Mouse (Mus musculus): ENCODE results near the gene Ier5. TPM values are rescaled to one million over a fixed set of nuclear protein-coding genes. Genes with fewer than 3 reads are reported as not detected.

Ier5 gene
- total RNA-seq, 2 experiments from 2014 or later, result 60.4 to 75.1 TPM

- Histone ChIP-seq H3K27ac (peak overlapping the region; percentile 37), H3K4me3 (no peak overlapping the region)
- intact Hi-C loops (cut with DNase I), result no loop called here
- DNase-seq (ENCODE audit: extremely low spot score in 1 of 2, low spot score in 2 of 2), result no peak
- no peak for TF ChIP-seq CTCF (IDR thresholded peaks at IDR 0.05)
Observed at GRCm38 (mm10) chr1:155060261-155060660, 39.2 kb downstream of the Ier5 start.

- intact Hi-C loops (cut with DNase I), result no loop called here
- peak; percentile 53 to 59 for DNase-seq (ENCODE audit: extremely low spot score in 1 of 2, low spot score in 2 of 2)
- Histone ChIP-seq H3K27ac (peak overlapping the region; percentile 66), H3K4me3 (no peak overlapping the region)
- no peak for TF ChIP-seq CTCF (IDR thresholded peaks at IDR 0.05)
Observed at GRCm38 (mm10) chr1:155059505-155059904, 39.9 kb downstream of the Ier5 start.

GRCm38 (mm10) chr1:155058099-155059012 is 41.1 kb downstream of the Ier5 start:
- DNase-seq (ENCODE audit: extremely low spot score in 1 of 2, low spot score in 2 of 2), result no peak
- Histone ChIP-seq H3K4me3 (no peak overlapping the region), H3K27ac (peak overlapping the region; percentile 66)
- TF ChIP-seq CTCF (IDR thresholded peaks at IDR 0.05), result no peak
- intact Hi-C loops (cut with DNase I), result no loop called here

GRCm38 (mm10) chr1:155056166-155056565 is 43.3 kb downstream of the Ier5 start:
- TF ChIP-seq CTCF (IDR thresholded peaks at IDR 0.05), result no peak
- no peak for DNase-seq (ENCODE audit: extremely low spot score in 1 of 2, low spot score in 2 of 2)
- Histone ChIP-seq H3K27ac (no peak overlapping the region), H3K4me3 (no peak overlapping the region)
- intact Hi-C loops (cut with DNase I), result no loop called here

- no peak for DNase-seq (ENCODE audit: extremely low spot score in 1 of 2, low spot score in 2 of 2)
- no peak overlapping the region for H3K4me3 ChIP-seq
- no peak for TF ChIP-seq CTCF (IDR thresholded peaks at IDR 0.05)
- intact Hi-C loops (cut with DNase I), result no loop called here
- H3K27ac ChIP-seq, result peak overlapping the region; percentile 19; the same call in 1 of the 2 replicates
Observed at GRCm38 (mm10) chr1:155055041-155055440, 44.4 kb downstream of the Ier5 start.

GRCm38 (mm10) chr1:155054366-155054965 is 45.0 kb downstream of the Ier5 start:
- intact Hi-C loops (cut with DNase I), result no loop called here
- H3K4me3 ChIP-seq, result no peak overlapping the region
- TF ChIP-seq CTCF (IDR thresholded peaks at IDR 0.05), result no peak
- H3K27ac ChIP-seq, result peak overlapping the region; percentile 44
- no peak for DNase-seq (ENCODE audit: extremely low spot score in 1 of 2, low spot score in 2 of 2)

GRCm38 (mm10) chr1:155053296-155053695 is 46.1 kb downstream of the Ier5 start:
- intact Hi-C loops (cut with DNase I), result no loop called here
- no peak for DNase-seq (ENCODE audit: extremely low spot score in 1 of 2, low spot score in 2 of 2)
- Histone ChIP-seq H3K4me3 (no peak overlapping the region), H3K27ac (peak overlapping the region; percentile 90)
- no peak for TF ChIP-seq CTCF (IDR thresholded peaks at IDR 0.05)

GRCm38 (mm10) chr1:155052761-155053166 is 46.7 kb downstream of the Ier5 start:
- Histone ChIP-seq H3K4me3 (no peak overlapping the region), H3K27ac (peak overlapping the region; percentile 90)
- DNase-seq (ENCODE audit: extremely low spot score in 1 of 2, low spot score in 2 of 2), result no peak
- intact Hi-C loops (cut with DNase I), result no loop called here
- TF ChIP-seq CTCF (IDR thresholded peaks at IDR 0.05), result no peak

GRCm38 (mm10) chr1:155052131-155052760 is 47.2 kb downstream of the Ier5 start:
- no peak for TF ChIP-seq CTCF (IDR thresholded peaks at IDR 0.05)
- no peak overlapping the region for H3K4me3 ChIP-seq
- peak overlapping the region; percentile 90 for H3K27ac ChIP-seq
- DNase-seq (ENCODE audit: extremely low spot score in 1 of 2, low spot score in 2 of 2), result no peak
- intact Hi-C loops (cut with DNase I), result no loop called here

GRCm38 (mm10) chr1:155051701-155052127 is 47.7 kb downstream of the Ier5 start:
- Histone ChIP-seq H3K27ac (peak overlapping the region; percentile 90), H3K4me3 (no peak overlapping the region)
- no peak for DNase-seq (ENCODE audit: extremely low spot score in 1 of 2, low spot score in 2 of 2)
- TF ChIP-seq CTCF (IDR thresholded peaks at IDR 0.05), result no peak
- intact Hi-C loops (cut with DNase I), result loop anchor here (1.0 to 2.0 kb wide), 3 partner anchors 12 to 31 kb away; no protein-coding TSS in a partner anchor

GRCm38 (mm10) chr1:155050897-155051592 is 48.4 kb downstream of the Ier5 start:
- peak in 1 of 2 experiments; percentile 60 for DNase-seq (ENCODE audit: extremely low spot score in 1 of 2, low spot score in 2 of 2)
- intact Hi-C loops (cut with DNase I), result loop anchor here (1.0 to 2.0 kb wide), 3 partner anchors 12 to 32 kb away; no protein-coding TSS in a partner anchor
- no peak for TF ChIP-seq CTCF (IDR thresholded peaks at IDR 0.05)
- Histone ChIP-seq H3K4me3 (no peak overlapping the region), H3K27ac (peak overlapping the region; percentile 90)

All from left cerebral cortex, adult 2 months (tissue).